Mouse (Mus musculus) MEL (cell line): ENCODE measurements around the gene Fgf13.

Experiments
- CTCF ChIP-seq, 3 experiments: IDR thresholded peaks in 2 of 3; conservative IDR thresholded peaks in 1 of 3; 2 replicates each; pipeline ENCODE4 v1.5.1; 2011 to 2012; ENCODE audit warnings: low read length in 3 of 3, low read depth in 2 of 3, mild to moderate bottlenecking in 2 of 3, improper control_type of control experiment in 1 of 3, inconsistent platforms in 1 of 3, mixed read lengths in 1 of 3, moderate library complexity in 1 of 3; ENCODE audit not compliant: control insufficient read depth in 1 of 3, insufficient read depth in 1 of 3, poor library complexity in 1 of 3, severe bottlenecking in 1 of 3
- EP300 ChIP-seq, 2 experiments: IDR thresholded peaks; 2 replicates each; pipeline ENCODE4 v1.6.1; 2011; ENCODE audit warnings: improper control_type of control experiment in 2 of 2, low read length in 2 of 2, low read depth in 1 of 2, mild to moderate bottlenecking in 1 of 2
- ETS1 ChIP-seq: IDR thresholded peaks from 2 replicates; pipeline ENCODE4 v1.6.1; 2012; ENCODE audit warnings: low read depth, mild to moderate bottlenecking, inconsistent platforms, low read length, improper control_type of control experiment, moderate library complexity
- GATA1 ChIP-seq: IDR thresholded peaks from 2 replicates; pipeline ENCODE4 v1.6.1; 2011; ENCODE audit warnings: low read depth, low read length, improper control_type of control experiment
- NELFE ChIP-seq: IDR thresholded peaks from 2 replicates; pipeline ENCODE4 v1.6.1; 2011; ENCODE audit warnings: low read depth, low read length, improper control_type of control experiment
- POLR2A ChIP-seq, 2 experiments: IDR thresholded peaks; 2 replicates each; pipeline ENCODE4 v1.6.1; 2011 to 2012; ENCODE audit warnings: low read length in 2 of 2, mild to moderate bottlenecking in 2 of 2, control low read depth in 1 of 2, improper control_type of control experiment in 1 of 2, low read depth in 1 of 2, moderate library complexity in 1 of 2; ENCODE audit not compliant: control insufficient read depth in 1 of 2, insufficient read depth in 1 of 2, poor library complexity in 1 of 2
- POLR2AphosphoS2 ChIP-seq: IDR thresholded peaks from 2 replicates; pipeline ENCODE4 v1.6.1; 2011; ENCODE audit warnings: low read length, improper control_type of control experiment
- UBTF ChIP-seq: IDR thresholded peaks from 2 replicates; pipeline ENCODE4 v1.6.1; 2012; ENCODE audit warnings: low read depth, mild to moderate bottlenecking, inconsistent platforms, low read length, improper control_type of control experiment, moderate library complexity, borderline replicate concordance; ENCODE audit not compliant: insufficient read depth

DNA sequence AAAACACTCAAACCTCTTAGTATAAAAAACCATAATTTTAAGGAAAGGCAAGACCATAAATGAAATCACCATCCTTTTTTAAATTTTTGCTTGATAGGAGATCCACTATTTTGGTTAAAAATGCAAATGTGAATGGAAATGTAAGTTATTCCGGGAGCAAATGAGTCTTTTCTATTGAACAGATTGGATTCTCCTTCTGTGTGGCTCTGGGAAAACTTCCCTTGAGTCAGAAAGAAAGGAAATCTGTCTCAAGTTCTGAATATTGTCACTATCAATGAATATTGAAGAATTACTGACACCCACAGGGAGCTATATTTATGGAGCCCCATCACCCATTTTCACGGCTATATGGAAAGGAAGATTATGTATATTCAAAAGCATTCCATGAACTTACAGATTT lies 401.1 kb downstream of the Fgf13 start:
- TF ChIP-seq POLR2A (IDR thresholded peaks at IDR 0.05; ENCODE audit: control insufficient read depth in 1 of 2, insufficient read depth in 1 of 2, low read depth in 1 of 2, low read length in 2 of 2, poor library complexity in 1 of 2) (no peak), GATA1 (no peak), ETS1 (no peak), CTCF (IDR thresholded peaks at IDR 0.05 in 2 of 3, conservative IDR thresholded peaks at IDR 0.05 in 1 of 3; ENCODE audit: control insufficient read depth in 1 of 3, insufficient read depth in 1 of 3, low read depth in 2 of 3, low read length in 3 of 3, poor library complexity in 1 of 3, severe bottlenecking in 1 of 3) (no peak), POLR2AphosphoS2 (no peak), UBTF (no peak), EP300 (IDR thresholded peaks at IDR 0.05; ENCODE audit: low read depth in 1 of 2, low read length in 2 of 2) (no peak), NELFE (no peak)
